Mouse (Mus musculus) embryonic facial prominence, embryonic 15.5 days (tissue): ENCODE results near the gene Fam76b. TPM values are rescaled to one million over a fixed set of nuclear protein-coding genes. Genes with fewer than 3 reads are reported as not detected.
"Not testable (repeated sequence)": the region's sequence is repeated elsewhere in the genome, so short reads cannot be mapped to it uniquely, and the experiment has no call there.

Source experiments
- ATAC-seq: fragments of 200-750 bp; cut with Nextera tagmentation; 2 replicates; pipeline ENCODE4 v1.8.0; 2017; ENCODE audit warnings: low read depth, moderate TSS enrichment; ENCODE audit not compliant: insufficient number of reproducible peaks, low FRiP score, low TSS enrichment
- H3K27ac ChIP-seq: fragments of 300-500 bp; sonication (generic); replicated peaks from 2 replicates; pipeline ENCODE4 v1.5.1; 2015; ENCODE audit warnings: mild to moderate bottlenecking, inconsistent platforms
- H3K27me3 ChIP-seq: fragments of 300-500 bp; sonication (generic); 2 replicates; pipeline ENCODE4 v1.6.1; 2015; ENCODE audit warnings: inconsistent platforms
- H3K36me3 ChIP-seq: fragments of 300-500 bp; sonication (generic); 2 replicates; pipeline ENCODE4 v1.6.1; 2015; ENCODE audit warnings: mild to moderate bottlenecking, inconsistent platforms
- H3K4me1 ChIP-seq: fragments of 300-500 bp; sonication (generic); 2 replicates; pipeline ENCODE4 v1.6.1; 2015; ENCODE audit warnings: inconsistent platforms
- H3K4me2 ChIP-seq: fragments of 300-500 bp; sonication (generic); replicated peaks from 2 replicates; pipeline ENCODE4 v1.6.1; 2015; ENCODE audit warnings: mild to moderate bottlenecking, inconsistent platforms
- H3K4me3 ChIP-seq: fragments of 300-500 bp; sonication (generic); replicated peaks from 2 replicates; pipeline ENCODE4 v1.5.1; 2015; ENCODE audit warnings: mild to moderate bottlenecking, inconsistent platforms
- H3K9ac ChIP-seq: fragments of 300-500 bp; sonication (generic); 2 replicates; pipeline ENCODE4 v1.6.1; 2015; ENCODE audit warnings: inconsistent platforms
- H3K9me3 ChIP-seq: fragments of 300-500 bp; sonication (generic); replicated peaks from 2 replicates; pipeline ENCODE4 v1.6.1; 2016; ENCODE audit warnings: inconsistent platforms
- WGBS: fragments of 180-500 bp; shearing (Covaris S2); methylation state at CpG from one replicate; pipeline ENCODE4 v1.1.7; 2015; 5-methylcytosine and 5-hydroxymethylcytosine counted together
- polyA plus RNA-seq: library from polyadenylated mRNA; unstranded; fragments of >200 nt; fragmentation: Nextera tagmentation; extraction: Ambion mirVana; gene quantifications from 2 replicates; pipeline ENCODE4 v1.2.1, GENCODE M21; 2015

Gene Fam76b
- 22.0 and 23.5 TPM in 2 replicates for polyA plus RNA-seq

GRCm38 (mm10) chr9:13827406-13828086, at the start of gene Fam76b:
Gene Fam76b (plus strand): TSS chr9:13827716.
- under 1% methylated on average over 66 of the region's 67 CpGs for WGBS
- H3K4me3 ChIP-seq: peak within 1 kb of the TSS; percentile 91
- peaks cover 17% of the 10 kb centered on the region for H3K36me3 ChIP-seq
- peak within 1 kb of the TSS; percentile 71 for H3K4me2 ChIP-seq
- peak; percentile 95 for ATAC-seq
- no peaks in the 10 kb centered on the region for H3K27me3 ChIP-seq
- H3K9ac ChIP-seq: peak within 1 kb of the TSS; percentile 97
- peaks cover 22% of the 10 kb centered on the region for H3K4me1 ChIP-seq
- H3K9me3 ChIP-seq: no peaks in the 10 kb centered on the region
- peak within 1 kb of the TSS; percentile 99 for H3K27ac ChIP-seq

- H3K4me3 ChIP-seq: no peak overlapping the region
- peaks cover 23% of the 10 kb centered on the region for H3K36me3 ChIP-seq
- 94% methylated on average over 1 of the region's 1 CpGs for WGBS
- no peak overlapping the region for H3K27ac ChIP-seq
- 0 out of 2 replicates have a peak, but pooled peaks cover under 1% of the 10 kb centered on the region for H3K4me1 ChIP-seq
- no peaks in the 10 kb centered on the region for H3K9me3 ChIP-seq
- no peak for ATAC-seq
- H3K4me2 ChIP-seq: no peak overlapping the region
- H3K27me3 ChIP-seq: no peaks in the 10 kb centered on the region
- no peak overlapping the region for H3K9ac ChIP-seq
Observed at GRCm38 (mm10) chr9:13781985-13782384, 45.5 kb upstream of the Fam76b start.

GRCm38 (mm10) chr9:13790864-13791263, 36.7 kb upstream of the Fam76b start:
- H3K4me2 ChIP-seq, ATAC-seq, H3K27ac ChIP-seq, H3K9me3 ChIP-seq, H3K4me1 ChIP-seq, H3K27me3 ChIP-seq, H3K9ac ChIP-seq, H3K4me3 ChIP-seq: not testable (repeated sequence)
- H3K36me3 ChIP-seq: peaks cover 48% of the 10 kb centered on the region
- 93% methylated on average over 8 of the region's 8 CpGs for WGBS

- Histone ChIP-seq H3K27me3 (no peaks in the 10 kb centered on the region), H3K4me3 (no peak overlapping the region), H3K36me3 (peaks cover 39% of the 10 kb centered on the region), H3K9ac (no peak overlapping the region), H3K4me1 (no peaks in the 10 kb centered on the region), H3K4me2 (no peak overlapping the region), H3K27ac (no peak overlapping the region), H3K9me3 (no peaks in the 10 kb centered on the region)
- WGBS: 78% methylated on average over 1 of the region's 1 CpGs
- no peak for ATAC-seq
Observed at GRCm38 (mm10) chr9:13794302-13794701, 33.2 kb upstream of the Fam76b start.

GRCm38 (mm10) chr9:13794756-13795155, 32.8 kb upstream of the Fam76b start:
- H3K4me3 ChIP-seq: no peak overlapping the region
- no peaks in the 10 kb centered on the region for H3K9me3 ChIP-seq
- ATAC-seq: no peak
- no peak overlapping the region for H3K4me2 ChIP-seq
- H3K36me3 ChIP-seq: peaks cover 39% of the 10 kb centered on the region
- no peaks in the 10 kb centered on the region for H3K27me3 ChIP-seq
- H3K9ac ChIP-seq: no peak overlapping the region
- 86% methylated on average over 2 of the region's 2 CpGs for WGBS
- no peak overlapping the region for H3K27ac ChIP-seq
- H3K4me1 ChIP-seq: no peaks in the 10 kb centered on the region

- no peaks in the 10 kb centered on the region for H3K27me3 ChIP-seq
- no peaks in the 10 kb centered on the region for H3K9me3 ChIP-seq
- H3K9ac ChIP-seq: no peak overlapping the region
- no peaks in the 10 kb centered on the region for H3K4me1 ChIP-seq
- no peak overlapping the region for H3K4me3 ChIP-seq
- 81% methylated on average over 1 of the region's 1 CpGs for WGBS
- no peak for ATAC-seq
- H3K36me3 ChIP-seq: peaks cover 63% of the 10 kb centered on the region
- no peak overlapping the region for H3K27ac ChIP-seq
- no peak overlapping the region for H3K4me2 ChIP-seq
Observed at GRCm38 (mm10) chr9:13804480-13804879, 23.0 kb upstream of the Fam76b start.

GRCm38 (mm10) chr9:13806854-13807253, 20.7 kb upstream of the Fam76b start:
- Histone ChIP-seq H3K9me3 (no peaks in the 10 kb centered on the region), H3K4me2 (no peak overlapping the region), H3K36me3 (peaks cover 66% of the 10 kb centered on the region), H3K4me1 (no peaks in the 10 kb centered on the region), H3K27ac (no peak overlapping the region), H3K4me3 (no peak overlapping the region), H3K9ac (no peak overlapping the region), H3K27me3 (no peaks in the 10 kb centered on the region)
- WGBS: 91% methylated on average over 7 of the region's 7 CpGs
- no peak for ATAC-seq

- ATAC-seq: no peak
- Histone ChIP-seq H3K4me3 (no peak overlapping the region), H3K4me2 (no peak overlapping the region), H3K36me3 (peaks cover 69% of the 10 kb centered on the region), H3K9me3 (no peaks in the 10 kb centered on the region), H3K27me3 (no peaks in the 10 kb centered on the region), H3K27ac (no peak overlapping the region), H3K9ac (no peak overlapping the region), H3K4me1 (no peaks in the 10 kb centered on the region)
- 87% methylated on average over 5 of the region's 5 CpGs for WGBS
Observed at GRCm38 (mm10) chr9:13807657-13808056, 19.9 kb upstream of the Fam76b start.

GRCm38 (mm10) chr9:13809937-13810336, 17.6 kb upstream of the Fam76b start:
- no peaks in the 10 kb centered on the region for H3K9me3 ChIP-seq
- no peak overlapping the region for H3K4me2 ChIP-seq
- no peaks in the 10 kb centered on the region for H3K27me3 ChIP-seq
- H3K4me3 ChIP-seq: no peak overlapping the region
- ATAC-seq: no peak
- no peak overlapping the region for H3K27ac ChIP-seq
- no peaks in the 10 kb centered on the region for H3K4me1 ChIP-seq
- H3K36me3 ChIP-seq: peaks cover 64% of the 10 kb centered on the region
- no peak overlapping the region for H3K9ac ChIP-seq

- no peaks in the 10 kb centered on the region for H3K4me1 ChIP-seq
- no peak overlapping the region for H3K4me2 ChIP-seq
- no peak for ATAC-seq
- no peaks in the 10 kb centered on the region for H3K27me3 ChIP-seq
- no peaks in the 10 kb centered on the region for H3K9me3 ChIP-seq
- peaks cover 61% of the 10 kb centered on the region for H3K36me3 ChIP-seq
- 87% methylated on average over 9 of the region's 9 CpGs for WGBS
- no peak overlapping the region for H3K4me3 ChIP-seq
- H3K27ac ChIP-seq: no peak overlapping the region
- no peak overlapping the region for H3K9ac ChIP-seq
Observed at GRCm38 (mm10) chr9:13818369-13818768, 9.1 kb upstream of the Fam76b start.

GRCm38 (mm10) chr9:13820774-13821173, 6.7 kb upstream of the Fam76b start:
- no peak for ATAC-seq
- peaks cover 48% of the 10 kb centered on the region for H3K36me3 ChIP-seq
- H3K4me1 ChIP-seq: peaks cover 15% of the 10 kb centered on the region
- H3K27ac ChIP-seq: no peak overlapping the region
- no peaks in the 10 kb centered on the region for H3K9me3 ChIP-seq
- no peak overlapping the region for H3K9ac ChIP-seq
- H3K4me2 ChIP-seq: no peak overlapping the region
- WGBS: 94% methylated on average over 3 of the region's 3 CpGs
- H3K4me3 ChIP-seq: no peak overlapping the region
- no peaks in the 10 kb centered on the region for H3K27me3 ChIP-seq

- Histone ChIP-seq H3K4me1 (peaks cover 22% of the 10 kb centered on the region), H3K4me2 (peak overlapping the region; percentile 71), H3K4me3 (peak overlapping the region; percentile 91), H3K36me3 (peaks cover 10% of the 10 kb centered on the region), H3K9me3 (no peaks in the 10 kb centered on the region), H3K27me3 (no peaks in the 10 kb centered on the region), H3K27ac (peak overlapping the region; percentile 99), H3K9ac (peak overlapping the region; percentile 97)
- ATAC-seq: no peak
- 6% methylated on average over 8 of the region's 8 CpGs for WGBS
Observed at GRCm38 (mm10) chr9:13825896-13826295, 1.6 kb upstream of the Fam76b start.
